Comparison of ENCODE assay signal across 8 mouse cellular contexts in the genomic region with DNA sequence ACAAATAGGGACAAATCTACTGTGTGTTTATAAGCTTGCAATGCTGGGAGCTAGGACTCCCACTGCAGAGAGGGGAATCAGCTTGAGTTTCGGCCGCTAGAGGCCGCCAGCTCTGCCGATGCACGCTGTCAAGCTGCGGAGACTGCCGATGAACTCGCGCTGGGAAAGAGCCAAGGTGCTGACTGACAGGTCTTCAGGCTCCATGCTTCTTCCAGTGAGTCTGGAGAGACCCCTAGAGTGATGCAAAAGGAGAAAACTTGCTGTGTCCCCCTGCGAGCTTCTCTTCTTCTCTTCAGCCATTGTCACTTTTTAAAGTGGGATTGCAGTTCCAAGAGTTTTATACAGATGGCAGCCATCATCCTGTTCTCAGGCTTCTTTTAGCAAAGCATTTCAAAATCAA. TPM values are rescaled to one million over a fixed set of nuclear protein-coding genes. Genes with fewer than 3 reads are reported as not detected.
DNase-seq lines count a peak whose midpoint lies in the region; TF ChIP-seq lines count a peak whose summit lies in the region.

No protein-coding gene starts in this region.

- no peaks in the 10 kb centered on the region for H3K27me3 ChIP-seq in thymus, adult 2 months (ENCODE audit: control insufficient read depth, insufficient read depth, low read length)

- TF ChIP-seq POLR2A in lung, adult 2 months (IDR thresholded peaks at IDR 0.05; ENCODE audit: borderline replicate concordance, extremely low read depth, low read depth, low read length) = no peak
- TF ChIP-seq POLR2A in olfactory bulb, adult 2 months (IDR thresholded peaks at IDR 0.05; ENCODE audit: insufficient read depth, low read depth, low read length) = no peak
- TF ChIP-seq POLR2A in thymus, adult 2 months (IDR thresholded peaks at IDR 0.05; ENCODE audit: control insufficient read depth, extremely low read depth, insufficient read depth, low read length, poor library complexity) = no peak

- H3K4me1 ChIP-seq in lung, adult 2 months (ENCODE audit: control insufficient read depth, insufficient read depth, low read length) = peaks cover 9% of the 10 kb centered on the region
- no peaks in the 10 kb centered on the region for H3K4me1 ChIP-seq in olfactory bulb, adult 2 months (ENCODE audit: control insufficient read depth, insufficient read depth, low read length)
- no peaks in the 10 kb centered on the region for H3K4me1 ChIP-seq in thymus, adult 2 months (replicated peaks; ENCODE audit: control insufficient read depth, insufficient read depth, low read length)

- H3K36me3 ChIP-seq in thymus, adult 2 months (ENCODE audit: control insufficient read depth, insufficient read depth, low read length) = peaks cover 18% of the 10 kb centered on the region

- 2% methylated on average over 10 of the region's 10 CpGs for WGBS in lung, adult 2 months
- 0% methylated on average over 10 of the region's 10 CpGs for WGBS in olfactory bulb, adult 2 months
- 7% methylated on average over 10 of the region's 10 CpGs for WGBS in thymus, adult 2 months

- H3K4me3 ChIP-seq in layer of hippocampus, adult 2 months = peak overlapping the region; percentile 50
- H3K4me3 ChIP-seq in lung, adult 2 months (replicated peaks; ENCODE audit: extremely low read depth, low read depth, low read length) = no peak overlapping the region
- H3K4me3 ChIP-seq in olfactory bulb, adult 2 months (ENCODE audit: insufficient read depth, low read depth, low read length) = peak overlapping the region; percentile 18; the same call in 1 of the 2 replicates
- H3K4me3 ChIP-seq in thymus, adult 2 months (ENCODE audit: control insufficient read depth, insufficient read depth, low read length) = no peak overlapping the region

- peak; percentile 96 for TF ChIP-seq CTCF in layer of hippocampus, adult 2 months (conservative IDR thresholded peaks at IDR 0.05)
- peak; percentile 84 for TF ChIP-seq CTCF in lung, adult 2 months (IDR thresholded peaks at IDR 0.05; ENCODE audit: insufficient read depth, low read length)
- peak; percentile 94 for TF ChIP-seq CTCF in olfactory bulb, adult 2 months (IDR thresholded peaks at IDR 0.05; ENCODE audit: insufficient read depth, low read depth, low read length)
- TF ChIP-seq CTCF in thymus, adult 2 months (IDR thresholded peaks at IDR 0.05; ENCODE audit: borderline replicate concordance, control insufficient read depth, extremely low read depth, insufficient read depth, low read length, poor library complexity) = peak; percentile 90

- DNase-seq in MN1 (ENCODE audit: low spot score) = peak; percentile 73
- DNase-seq in cerebellum, adult 8-10 months = peak; percentile 38
- DNase-seq in forelimb bud, embryonic 11.5 days (ENCODE audit: low read depth, low spot score) = peak; percentile 56
- DNase-seq in heart, postnatal 4 days = peak; percentile 83
- DNase-seq in layer of hippocampus, adult 2 months (ENCODE audit: low spot score in 2 of 2) = peak; percentile 60 to 75
- peak; percentile 72 for DNase-seq in lung, adult 2 months
- peak; percentile 63 for DNase-seq in thymus, adult 2 months

- no peak overlapping the region for H3K27ac ChIP-seq in layer of hippocampus, adult 2 months
- no peak overlapping the region for H3K27ac ChIP-seq in olfactory bulb, adult 2 months (ENCODE audit: insufficient read depth, low read depth, low read length)
- no peak overlapping the region for H3K27ac ChIP-seq in thymus, adult 2 months (ENCODE audit: control insufficient read depth, insufficient read depth, low read length)

RNA-seq across cellular contexts. Expression of a gene that starts 6.4 kb away (rescaled TPM):
- total RNA-seq in heart, postnatal 4 days (2021) = 10 to 100 TPM; 13.3 to 14.3 TPM
- 1 to 10 TPM; 1.8 to 2.6 TPM for total RNA-seq in layer of hippocampus, adult 2 months (2021)
- polyA plus RNA-seq in lung, adult 2 months (2012; rRNA removed) = 1.5 and 1.8 TPM in 2 replicates
- not detected in 2 replicates for polyA plus RNA-seq in olfactory bulb, adult 2 months (2012; ENCODE audit: insufficient read depth, insufficient read length, low replicate concordance, missing spikeins)
- polyA plus RNA-seq in thymus, adult 2 months (2012; rRNA removed) = 29.8 and 44.7 TPM in 2 replicates

RNA-seq across cellular contexts. Expression of a gene that starts 31.0 kb away (rescaled TPM):
- 10 to 100 TPM; 27.1 to 29.4 TPM for total RNA-seq in heart, postnatal 4 days (2021)
- 10 to 100 TPM; 28.4 to 31.3 TPM for total RNA-seq in layer of hippocampus, adult 2 months (2021)
- polyA plus RNA-seq in lung, adult 2 months (2012; rRNA removed) = 17.9 and 25.4 TPM in 2 replicates
- not detected in 2 replicates for polyA plus RNA-seq in olfactory bulb, adult 2 months (2012; ENCODE audit: insufficient read depth, insufficient read length, low replicate concordance, missing spikeins)
- 27.2 and 28.9 TPM in 2 replicates for polyA plus RNA-seq in thymus, adult 2 months (2012; rRNA removed)

RNA-seq across cellular contexts. Expression of a gene that starts 39.5 kb away (rescaled TPM):
- not detected for total RNA-seq in heart, postnatal 4 days (2021)
- total RNA-seq in layer of hippocampus, adult 2 months (2021) = not detected
- polyA plus RNA-seq in lung, adult 2 months (2012; rRNA removed) = 0.29 TPM in 1 of 2 replicates, not detected in the other
- not detected in 2 replicates for polyA plus RNA-seq in olfactory bulb, adult 2 months (2012; ENCODE audit: insufficient read depth, insufficient read length, low replicate concordance, missing spikeins)
- polyA plus RNA-seq in thymus, adult 2 months (2012; rRNA removed) = not detected in 2 replicates

Comparison
In these comparisons a context has a peak if more than half of its experiments do, and no peak if none do; other contexts are left out.
1. H3K4me3 ChIP-seq: peak in layer of hippocampus, adult 2 months (single experiment) and olfactory bulb, adult 2 months (single experiment); none in lung, adult 2 months (single experiment) and thymus, adult 2 months (single experiment).
2. RNA of a gene that starts 6.4 kb away (polyA plus RNA-seq): 29.8 to 44.7 TPM in thymus, adult 2 months; 1.5 to 1.8 TPM in lung, adult 2 months and not detected in olfactory bulb, adult 2 months; every median in the first group is over 10 times any median in the second.
3. RNA of a gene that starts 31.0 kb away (polyA plus RNA-seq): 27.2 to 28.9 TPM in thymus, adult 2 months and 17.9 to 25.4 TPM in lung, adult 2 months; not detected in olfactory bulb, adult 2 months; every median in the first group is over 10 times any median in the second.
4. Peak in every context shown above with its lines, with median percentiles within 50 percentile points of each other: DNase-seq and CTCF ChIP-seq.